Mouse (Mus musculus): Measurements from ENCODE around the gene Stard3.
A peak's percentile ranks its signal among the peaks of the same experiment; 100 is the strongest.

Gene Stard3

DNA sequence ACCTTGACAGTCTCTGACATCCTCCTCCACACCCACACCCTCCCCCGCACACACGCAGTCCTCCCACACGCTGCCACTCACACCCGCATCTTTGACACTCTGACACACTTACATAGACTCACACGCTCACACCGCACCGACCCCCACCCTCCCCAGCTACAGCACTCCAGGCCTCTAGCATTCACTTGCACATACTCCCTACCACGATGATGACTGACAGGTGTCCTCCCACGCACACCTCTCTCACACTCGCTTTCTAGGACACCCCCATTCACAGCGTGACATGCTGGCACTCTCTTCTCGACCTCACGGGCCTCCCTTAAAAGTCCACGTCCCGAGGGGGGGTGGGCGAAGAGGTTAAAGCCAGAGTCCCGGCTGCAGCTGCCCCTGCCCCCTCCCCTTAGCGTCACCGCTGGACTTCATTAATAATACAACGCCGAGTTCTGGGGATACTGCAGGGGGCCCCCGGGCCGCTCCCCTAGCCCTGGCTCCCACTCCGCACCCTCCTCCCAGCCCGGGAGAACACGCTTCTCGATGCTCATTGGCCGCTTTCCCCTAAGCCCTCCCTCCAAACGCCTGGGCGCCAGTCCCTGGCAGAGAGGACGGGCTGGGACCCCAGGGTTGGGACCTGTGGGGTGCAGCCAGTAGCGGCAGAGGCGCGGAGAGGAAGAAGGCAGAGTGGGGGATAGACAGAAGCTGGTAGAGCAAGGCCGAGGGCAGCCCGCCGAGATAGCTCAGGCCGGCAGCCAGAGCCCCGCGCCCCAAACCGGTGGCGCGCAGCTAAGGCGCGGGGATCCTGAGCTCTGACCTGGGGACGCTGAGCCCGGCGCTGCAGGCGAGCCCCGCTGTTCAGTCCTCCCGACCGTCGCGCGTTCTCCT, 9.8 kb upstream of the Stard3 start, which contains the start of gene Ppp1r1b:
Gene Ppp1r1b, plus strand, starts transcription at position 322 of the 879 bp plus-strand sequence.
- DNase-seq (ENCODE audit: low spot score): peak; percentile 72

- DNase-seq (ENCODE audit: low spot score): no peak
These were observed 8.9 kb upstream of the Stard3 start for GRCm38 (mm10) chr11:98349308-98349707.

DNA sequence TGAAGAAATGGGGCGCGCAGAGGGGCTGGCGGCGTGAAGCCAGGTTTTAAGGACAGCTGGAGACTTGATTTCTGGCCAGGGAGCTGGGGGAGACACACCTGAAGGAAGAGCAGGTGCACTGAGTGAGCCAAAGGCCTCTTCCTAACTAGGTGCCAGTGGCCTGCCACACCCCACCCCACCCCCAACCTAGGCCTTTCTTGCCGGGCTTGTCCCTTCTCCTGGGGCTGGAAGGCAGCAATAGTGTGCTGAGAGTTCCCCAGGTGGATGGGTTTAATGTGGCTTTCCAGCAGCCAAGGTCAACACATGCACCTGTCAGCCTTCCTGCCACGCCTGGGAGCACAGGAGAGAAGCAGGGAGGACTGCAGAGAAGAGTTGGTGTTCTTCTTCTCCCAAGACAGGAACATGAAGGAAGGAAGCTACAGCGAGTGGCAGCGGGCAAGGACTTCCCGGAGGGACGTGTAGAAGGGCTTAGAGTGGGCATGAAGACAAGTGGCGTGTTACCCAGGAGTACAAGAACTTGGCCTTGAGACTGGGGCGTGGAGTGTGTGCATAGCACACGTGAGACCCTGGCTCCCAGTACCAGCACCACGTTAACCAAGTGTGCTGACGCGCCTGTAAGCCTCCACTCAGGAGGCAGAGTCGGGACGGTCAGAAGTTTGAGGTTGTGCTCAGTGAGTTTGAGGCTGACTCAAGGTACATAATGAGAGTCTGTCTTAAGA, 5.7 kb upstream of the Stard3 start:
- no peak for DNase-seq (ENCODE audit: low spot score)

DNA sequence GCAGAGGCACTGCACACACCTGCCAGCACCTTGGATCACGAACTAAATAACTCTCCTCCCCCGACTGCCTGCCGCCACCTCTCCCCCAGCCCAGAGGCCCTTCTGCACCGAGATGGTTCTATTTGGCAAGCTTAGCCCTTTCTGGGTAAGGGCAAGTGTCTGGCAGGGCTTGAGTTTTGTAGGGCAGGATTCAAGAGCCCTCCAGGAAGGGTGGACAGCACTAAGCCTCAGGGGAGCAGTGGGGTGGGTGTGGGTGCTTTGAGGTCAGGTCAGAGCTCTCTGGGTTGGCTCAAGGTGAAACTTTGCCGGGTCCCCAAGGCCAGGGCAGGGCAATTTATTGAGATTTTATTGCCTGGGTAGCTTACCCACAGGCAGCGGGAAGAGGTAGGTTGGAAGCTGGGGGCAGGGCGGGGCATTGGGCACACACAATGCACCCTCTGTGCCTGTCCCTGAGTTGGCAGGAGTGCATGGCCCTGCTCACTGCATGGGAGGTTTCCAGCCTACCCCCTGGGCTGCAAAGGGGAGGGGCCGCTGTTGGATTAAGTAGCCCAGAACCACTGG, 4.4 kb upstream of the Stard3 start:
- DNase-seq (ENCODE audit: low spot score): peak; percentile 78

- DNase-seq (ENCODE audit: low spot score): no peak
These were observed 3.7 kb upstream of the Stard3 start for GRCm38 (mm10) chr11:98354445-98354844.

DNA sequence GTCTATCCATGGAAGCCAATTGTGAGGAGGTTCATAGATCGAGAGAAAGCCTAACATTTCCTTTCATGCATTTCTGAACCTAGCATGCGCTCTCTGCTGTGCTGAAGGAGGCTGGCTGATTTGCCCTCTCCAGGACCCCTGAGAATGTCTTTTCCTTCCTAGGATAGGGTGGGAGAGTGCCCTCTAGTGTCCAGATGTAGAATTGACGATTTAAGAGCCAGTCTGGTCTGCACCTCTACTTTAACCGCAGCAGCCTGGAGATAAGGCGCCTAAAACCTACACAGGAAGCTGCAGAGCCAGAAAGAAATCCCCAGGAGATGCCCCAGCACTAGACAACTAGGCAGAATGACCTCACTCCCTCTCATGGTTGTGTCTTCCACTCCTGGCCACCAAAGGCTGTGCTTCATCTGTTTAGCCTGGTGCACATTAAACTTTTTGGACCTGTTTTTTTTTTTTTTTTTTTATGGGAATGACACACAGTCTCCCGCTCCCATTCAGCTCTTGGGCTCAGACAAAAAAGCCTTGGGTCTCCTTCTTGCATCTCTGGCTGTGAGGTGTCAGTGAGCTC, 2.4 kb upstream of the Stard3 start:
- DNase-seq (ENCODE audit: low spot score): peak; percentile 69

DNA sequence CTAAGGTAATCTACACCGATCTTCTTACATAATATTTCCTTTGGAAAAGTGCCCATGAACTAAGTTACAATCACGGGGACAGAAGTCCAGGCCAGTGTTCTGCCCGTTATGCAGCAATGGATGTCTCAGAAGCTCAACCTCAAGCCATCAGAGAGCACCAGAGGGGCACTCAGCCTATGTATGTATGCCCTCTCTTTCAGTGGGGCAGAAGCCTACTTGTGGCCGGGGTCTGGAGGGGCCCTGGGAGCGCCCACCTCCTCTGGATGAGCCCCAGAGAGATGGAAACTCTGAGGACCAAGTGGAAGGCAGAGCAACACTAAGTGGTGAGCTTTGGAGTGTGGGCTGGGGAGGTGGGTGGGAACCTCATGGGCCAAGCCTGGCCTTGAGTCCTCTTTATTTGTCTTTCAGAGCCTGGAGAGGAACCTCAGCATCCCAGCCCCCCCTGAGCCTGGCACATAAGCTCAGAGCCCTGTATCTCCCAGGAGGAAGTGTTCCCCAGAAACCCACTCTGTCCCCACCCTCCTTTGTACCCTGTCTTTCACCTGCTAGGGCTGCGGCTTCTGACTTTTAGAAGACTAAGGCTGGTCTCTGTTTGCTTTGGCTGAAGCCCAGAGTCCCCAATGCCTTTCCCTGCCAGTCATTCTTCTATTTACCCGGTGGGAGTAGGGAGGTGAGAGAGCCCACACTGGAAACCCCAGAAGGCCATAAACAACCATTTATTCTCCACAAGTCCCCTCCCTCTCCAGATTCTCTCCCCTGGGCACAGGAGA, 1.4 kb upstream of the Stard3 start:
- DNase-seq (ENCODE audit: low spot score): no peak

DNA sequence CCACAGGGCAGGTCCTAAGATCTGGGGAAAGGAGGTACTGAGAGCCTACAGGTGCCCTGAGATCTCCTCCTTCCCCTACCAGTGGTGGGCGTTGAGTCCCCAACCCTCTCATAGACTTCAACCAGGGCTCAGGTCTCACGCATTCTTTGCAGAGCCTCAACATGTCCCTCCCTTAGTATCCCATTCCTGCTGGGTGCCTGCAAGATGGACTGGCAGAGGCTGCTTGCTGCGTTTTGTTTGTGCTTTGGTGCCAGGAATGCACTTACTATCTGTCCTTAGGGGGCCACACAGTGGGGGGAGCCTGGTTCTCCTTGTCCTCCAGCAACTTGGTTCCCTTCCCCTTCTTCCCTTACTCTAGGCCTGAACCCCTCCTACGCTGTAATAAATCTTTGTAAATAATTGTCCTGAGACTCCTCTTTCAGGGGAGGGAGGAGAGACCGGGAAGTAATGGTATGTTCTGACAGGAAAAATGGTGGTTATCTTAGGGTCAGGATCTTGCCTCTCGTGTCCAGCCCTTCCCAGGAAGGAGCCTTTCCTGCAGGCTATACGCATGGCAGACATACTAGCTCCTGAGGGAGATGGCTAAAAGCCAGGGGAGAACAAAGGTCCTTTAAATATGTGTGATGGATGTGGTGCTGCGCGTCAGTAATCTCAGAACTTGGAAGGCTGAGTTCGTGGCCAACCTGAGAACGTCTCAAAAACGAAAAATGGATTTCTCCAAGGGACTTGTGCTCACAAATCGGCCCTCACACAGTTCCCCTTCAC, 590 bp upstream of the Stard3 start:
- DNase-seq (ENCODE audit: low spot score): no peak

DNA sequence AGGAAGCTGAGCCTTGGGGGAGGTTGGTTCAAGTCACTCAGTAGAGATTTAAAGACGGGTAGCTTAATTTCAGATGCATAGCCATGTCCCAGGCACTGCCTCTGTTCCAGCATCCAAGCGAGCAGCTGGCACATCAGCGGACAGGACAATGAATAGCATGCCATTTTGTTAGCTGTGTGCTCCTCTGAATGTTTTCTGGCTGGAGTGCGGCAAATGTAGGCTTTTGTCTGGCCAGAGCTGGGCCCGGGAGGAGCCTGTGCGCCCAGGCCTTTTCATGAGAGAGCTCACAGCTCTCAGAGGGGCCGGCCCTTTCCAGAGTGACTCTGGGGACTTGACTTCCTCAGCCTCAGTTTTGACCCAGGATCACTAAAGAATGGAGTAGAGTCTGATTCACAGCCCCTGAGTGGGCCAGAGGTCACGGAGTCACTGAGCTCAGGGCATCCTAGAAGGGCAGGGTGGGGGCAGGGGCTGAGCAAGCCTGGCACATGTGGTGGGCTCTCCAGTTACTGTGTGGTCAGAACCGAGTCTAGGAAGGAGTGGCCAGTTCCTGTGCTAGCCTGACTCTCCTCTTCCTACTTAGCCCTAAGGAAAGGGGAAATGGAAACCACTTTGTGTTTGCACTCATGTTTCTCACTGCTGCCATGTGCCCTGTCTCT, 2.8 kb downstream of the Stard3 start:
- no peak for DNase-seq (ENCODE audit: low spot score)

DNA sequence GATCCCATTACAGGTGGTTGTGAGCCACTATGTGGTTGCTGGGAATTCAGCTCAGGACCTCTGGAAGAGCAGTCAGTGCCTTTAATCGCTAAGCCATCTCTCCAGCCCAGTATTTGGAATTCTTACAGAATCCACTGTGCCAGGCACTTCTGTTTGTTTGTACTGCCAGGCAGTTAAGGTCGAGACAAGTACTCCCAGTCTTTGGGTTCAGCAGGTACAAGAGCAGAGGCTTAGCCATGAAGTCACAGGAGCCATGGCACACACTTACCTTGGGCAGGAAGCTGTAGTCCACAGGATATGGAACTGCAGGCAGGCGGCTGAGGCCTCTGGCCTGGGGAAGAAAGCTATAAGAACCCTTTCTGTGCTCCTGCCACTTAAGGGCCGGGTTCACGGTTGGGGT, 5.6 kb downstream of the Stard3 start:
- DNase-seq (ENCODE audit: low spot score): no peak

- DNase-seq (ENCODE audit: low spot score): no peak
These were observed 6.2 kb downstream of the Stard3 start for GRCm38 (mm10) chr11:98364410-98364809.

DNA sequence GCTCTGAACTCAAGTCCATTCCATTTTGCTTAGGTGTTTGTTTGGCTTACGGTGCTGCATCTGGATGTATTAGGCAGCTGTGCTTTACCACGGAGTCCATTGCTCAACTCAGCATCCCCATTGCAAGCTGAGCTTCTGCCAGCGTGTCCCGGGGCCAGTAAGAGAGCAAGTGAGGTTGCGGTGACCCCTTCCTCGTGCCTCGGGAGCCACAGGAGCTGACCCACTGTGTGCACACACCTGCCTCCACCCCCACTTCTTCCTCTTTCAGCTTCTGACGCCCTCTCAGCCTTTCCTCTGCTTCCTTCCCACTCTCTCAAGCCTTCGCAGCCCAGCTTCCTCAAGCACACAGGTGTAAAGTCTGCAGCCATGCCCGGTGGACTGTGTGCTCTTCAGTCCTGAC, 8.1 kb downstream of the Stard3 start:
- no peak for DNase-seq (ENCODE audit: low spot score)

GRCm38 (mm10) chr11:98367171-98367862, 9.1 kb downstream of the Stard3 start:
- peak; percentile 60 for DNase-seq (ENCODE audit: low spot score)

- DNase-seq (ENCODE audit: low spot score): no peak
These were observed 9.7 kb downstream of the Stard3 start for GRCm38 (mm10) chr11:98367863-98368186.

GRCm38 (mm10) chr11:98369337-98369736, 11.2 kb downstream of the Stard3 start:
- DNase-seq (ENCODE audit: low spot score): no peak

DNA sequence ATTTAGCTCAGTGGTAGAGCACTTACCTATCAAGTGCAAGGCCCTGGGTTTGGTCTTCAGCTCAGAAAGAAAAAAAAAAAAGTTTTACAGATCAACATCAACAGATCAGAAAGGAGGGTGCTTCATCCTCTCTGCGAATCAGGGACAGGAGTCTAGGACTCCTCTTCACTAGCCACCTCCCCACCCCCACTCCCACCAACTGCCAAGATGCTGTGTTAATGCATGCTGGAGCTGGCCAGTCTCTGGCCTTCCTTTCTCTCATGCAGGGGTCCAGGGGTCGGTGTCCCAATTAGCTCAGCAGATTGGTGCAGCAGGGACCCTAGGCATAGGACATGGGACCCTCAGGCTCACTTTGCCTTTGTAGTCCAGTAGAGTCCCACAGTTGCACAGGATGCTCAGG, 12.4 kb downstream of the Stard3 start:
- no peak for DNase-seq (ENCODE audit: low spot score)

DNA sequence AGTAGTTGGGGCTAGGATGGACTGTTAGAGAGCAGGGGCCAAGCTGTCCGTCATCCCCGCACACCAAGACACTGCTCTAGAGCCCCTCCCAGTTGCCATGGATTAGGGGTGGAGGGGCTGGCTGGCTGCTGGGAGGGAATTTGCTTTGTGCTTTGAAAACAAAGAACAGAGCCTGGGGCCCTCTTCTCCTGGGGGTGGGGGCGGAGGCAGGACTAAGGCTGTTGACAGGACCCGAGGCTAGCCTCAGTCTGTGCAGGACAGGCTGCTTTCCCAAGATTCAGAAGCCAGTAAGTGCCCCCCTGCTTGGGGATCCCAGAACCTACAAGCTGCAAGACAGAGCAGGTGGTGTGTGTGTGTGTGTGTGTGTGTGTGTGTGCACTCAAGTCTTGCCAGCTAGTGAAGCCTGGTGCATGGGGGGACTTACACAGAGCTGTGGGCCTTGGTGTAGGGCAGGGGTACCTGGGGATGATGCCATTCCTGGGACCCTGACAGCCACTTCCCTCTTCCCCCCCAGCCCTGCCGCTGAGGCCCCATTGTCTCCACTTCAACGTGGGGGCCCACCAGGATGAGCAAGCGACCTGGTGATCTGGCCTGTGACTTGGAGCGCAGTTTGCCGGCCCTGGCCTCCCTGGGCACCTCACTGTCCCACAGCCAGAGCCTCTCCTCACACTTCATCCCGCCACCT, 13.5 kb downstream of the Stard3 start:
- DNase-seq (ENCODE audit: low spot score): no peak

DNA sequence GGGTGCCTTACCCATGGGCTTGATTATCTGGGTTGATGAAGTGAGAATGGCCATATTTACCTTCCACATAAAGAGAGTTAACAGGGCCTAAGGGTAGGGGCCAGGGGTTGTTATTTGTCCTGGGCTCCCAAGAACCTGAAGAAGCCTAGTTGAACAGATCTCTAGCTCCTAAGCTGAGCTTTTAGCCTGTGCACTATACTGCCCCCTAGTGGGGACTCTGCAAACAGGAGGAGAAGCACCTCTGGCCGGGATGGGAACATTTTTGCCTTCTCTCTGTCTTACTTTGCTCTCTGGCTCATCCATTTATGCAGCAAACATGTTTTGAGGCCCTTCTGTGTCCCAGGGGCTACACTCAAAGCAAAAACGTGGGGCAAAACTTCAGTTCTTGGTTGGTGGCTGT, 14.2 kb downstream of the Stard3 start:
- DNase-seq (ENCODE audit: low spot score): peak; percentile 74

GRCm38 (mm10) chr11:98373244-98373643, 15.1 kb downstream of the Stard3 start:
- DNase-seq (ENCODE audit: low spot score): no peak
